Mouse (Mus musculus) bone marrow, adult 2 months (tissue): ENCODE data around the gene Sars. TPM values are rescaled to one million over a fixed set of nuclear protein-coding genes. Genes with fewer than 3 reads are reported as not detected.

Experiments used
- H3K27ac ChIP-seq: fragments of 200-500 bp; 2 replicates; pipeline ENCODE4 v1.5.1; 2012; ENCODE audit warnings: low read depth, mild to moderate bottlenecking, control low read depth, inconsistent platforms, low read length; ENCODE audit not compliant: control insufficient read depth, poor library complexity, insufficient read depth
- H3K4me1 ChIP-seq: fragments of 200-500 bp; 2 replicates; pipeline ENCODE4 v1.6.1; 2011; ENCODE audit warnings: low read length; ENCODE audit not compliant: control insufficient read depth, insufficient read depth
- H3K4me3 ChIP-seq: fragments of 200-500 bp; replicated peaks from 2 replicates; pipeline ENCODE3; 2011; ENCODE audit warnings: mild to moderate bottlenecking, low read depth, low read length, control low read depth; ENCODE audit not compliant: control insufficient read depth
- CTCF ChIP-seq: fragments of 200-500 bp; IDR thresholded peaks from 2 replicates; pipeline ENCODE4 v1.5.1; 2011; ENCODE audit warnings: low read length, control low read depth; ENCODE audit not compliant: control insufficient read depth, insufficient read depth
- POLR2A ChIP-seq: fragments of 200-500 bp; IDR thresholded peaks from 2 replicates; pipeline ENCODE4 v1.6.1; 2011; ENCODE audit warnings: low read depth, mild to moderate bottlenecking, control low read depth, low read length, borderline replicate concordance; ENCODE audit not compliant: control insufficient read depth
- WGBS: fragments of 180-500 bp; shearing (Covaris S2); methylation state at CpG from one replicate; pipeline ENCODE4 v1.1.7; 2018; 5-methylcytosine and 5-hydroxymethylcytosine counted together
- polyA plus RNA-seq: library from polyadenylated mRNA; stranded (reverse); fragments of >200 nt; gene quantifications from 2 replicates; pipeline ENCODE4 v1.2.4, GENCODE M21; 2011; ENCODE audit warnings: low replicate concordance; ENCODE audit not compliant: missing spikeins, insufficient read depth, insufficient read length

Sars gene
- polyA plus RNA-seq, 1 experiment = 69.1 TPM

- no peak overlapping the region; the same call in 1 of the 2 replicates for H3K27ac ChIP-seq
- WGBS = 85% methylated on average over 19 of the region's 19 CpGs
- no peaks in the 10 kb centered on the region for H3K4me1 ChIP-seq
- TF ChIP-seq CTCF (no peak), POLR2A (no peak)
- no peak overlapping the region for H3K4me3 ChIP-seq
Observed at GRCm38 (mm10) chr3:108433881-108434495, 11.0 kb downstream of the Sars start.

- TF ChIP-seq CTCF (no peak), POLR2A (no peak)
- Histone ChIP-seq H3K27ac (no peak overlapping the region; the same call in 1 of the 2 replicates), H3K4me3 (no peak overlapping the region), H3K4me1 (no peaks in the 10 kb centered on the region)
- WGBS = 89% methylated on average over 18 of the region's 18 CpGs
Observed at GRCm38 (mm10) chr3:108433188-108433880, 11.7 kb downstream of the Sars start.

GRCm38 (mm10) chr3:108432542-108433187 lies 12.3 kb downstream of the Sars start:
- no peak overlapping the region; the same call in 1 of the 2 replicates for H3K27ac ChIP-seq
- H3K4me3 ChIP-seq = no peak overlapping the region
- no peaks in the 10 kb centered on the region for H3K4me1 ChIP-seq
- 94% methylated on average over 13 of the region's 13 CpGs for WGBS
- TF ChIP-seq POLR2A (no peak), CTCF (no peak)

- TF ChIP-seq CTCF (no peak), POLR2A (no peak)
- Histone ChIP-seq H3K27ac (no peak overlapping the region), H3K4me1 (no peaks in the 10 kb centered on the region), H3K4me3 (no peak overlapping the region)
- WGBS = 86% methylated on average over 6 of the region's 6 CpGs
Observed at GRCm38 (mm10) chr3:108425624-108426018, 19.4 kb downstream of the Sars start.

GRCm38 (mm10) chr3:108424944-108425623 lies 19.9 kb downstream of the Sars start:
- Histone ChIP-seq H3K27ac (no peak overlapping the region), H3K4me3 (no peak overlapping the region), H3K4me1 (no peaks in the 10 kb centered on the region)
- WGBS = 92% methylated on average over 7 of the region's 7 CpGs
- no peak for TF ChIP-seq CTCF
- no peak for TF ChIP-seq POLR2A

- TF ChIP-seq CTCF (no peak), POLR2A (no peak)
- no peaks in the 10 kb centered on the region for H3K4me1 ChIP-seq
- H3K27ac ChIP-seq = no peak overlapping the region
- H3K4me3 ChIP-seq = no peak overlapping the region
- 39% methylated on average over 11 of the region's 11 CpGs for WGBS
Observed at GRCm38 (mm10) chr3:108423844-108424801, 20.9 kb downstream of the Sars start.

- no peak overlapping the region for H3K4me3 ChIP-seq
- H3K4me1 ChIP-seq = no peaks in the 10 kb centered on the region
- H3K27ac ChIP-seq = no peak overlapping the region
- WGBS = 58% methylated on average over 6 of the region's 6 CpGs
- TF ChIP-seq POLR2A (no peak), CTCF (no peak)
Observed at GRCm38 (mm10) chr3:108423006-108423405, 22.0 kb downstream of the Sars start.
